Comparison of ENCODE assay signal across 23 mouse cellular contexts in genomic region chrX:71475084-71475483, GRCm38 (mm10). TPM values are rescaled to one million over a fixed set of nuclear protein-coding genes. Genes with fewer than 3 reads are reported as not detected.
DNase-seq lines count a peak whose midpoint lies in the region; ATAC-seq lines count a peak whose summit lies in the region.
"Had no signal": no experiment of that assay in that cellular context is flagged by ENCODE, and none has a peak within 500 bp of the region (broad histone marks: within the 10 kb centered on the region; RNA-seq: fewer than 3 reads in every experiment).

No protein-coding gene starts in this region.

- DNase-seq in 3T3-L1 (ENCODE audit: low read depth, low spot score), result peak; percentile 34
- DNase-seq in CD4-positive, CD25-positive, alpha-beta regulatory T cell, adult 2 months (ENCODE audit: low read depth, low spot score), result peak; percentile 23
- peak; percentile 45 for DNase-seq in induced T-regulatory cell, adult 2 months (ENCODE audit: low read depth)
- no peak for DNase-seq in heart, adult 18-20 months
- DNase-seq in left cerebral cortex, postnatal 25 days (ENCODE audit: low spot score in 2 of 2), result no peak
- no peak for DNase-seq in left cerebral cortex, adult 18-20 months (ENCODE audit: low spot score in 2 of 2)
- DNase-seq: adrenal gland, adult 8-10 months; adrenal gland, postnatal 36 days; B cell, adult 2 months; cerebellum, adult 11 months; cerebellum, adult 8-10 months; cerebellum, postnatal 14 days; embryo, embryonic 11 days; heart, adult 2 months; heart, postnatal 14 days had no signal

- H3K4me1 ChIP-seq in liver, embryonic 15.5 days (replicated peaks), result peaks cover 31% of the 10 kb centered on the region
- H3K4me1 ChIP-seq: heart, embryonic 15.5 days; hindbrain, embryonic 13.5 days had no signal

- peak overlapping the region; percentile 55 for H3K4me2 ChIP-seq in liver, embryonic 15.5 days
- H3K4me2 ChIP-seq: embryonic facial prominence, embryonic 15.5 days; heart, embryonic 11.5 days; heart, embryonic 15.5 days; hindbrain, embryonic 13.5 days had no signal

- no peaks in the 10 kb centered on the region for H3K9me3 ChIP-seq in liver, embryonic 15.5 days (replicated peaks)
- H3K9me3 ChIP-seq: embryonic facial prominence, embryonic 15.5 days; forebrain, embryonic 10.5 days; heart, embryonic 15.5 days; hindbrain, embryonic 13.5 days had no signal

- H3K4me3 ChIP-seq in liver, embryonic 15.5 days (replicated peaks), result no peak overlapping the region
- H3K4me3 ChIP-seq: embryonic facial prominence, embryonic 15.5 days; forebrain, embryonic 10.5 days; heart, adult 2 months; heart, embryonic 15.5 days; hindbrain, embryonic 13.5 days had no signal

- H3K36me3 ChIP-seq in liver, embryonic 15.5 days (replicated peaks), result no peaks in the 10 kb centered on the region; the same call in 1 of the 2 replicates
- H3K36me3 ChIP-seq: embryonic facial prominence, embryonic 15.5 days; forebrain, embryonic 10.5 days; heart, embryonic 15.5 days; hindbrain, embryonic 13.5 days had no signal

- 43% methylated on average over 3 of the region's 3 CpGs for WGBS in liver, embryonic 15.5 days (ENCODE audit: insufficient replicate concordance)

- no peak overlapping the region for H3K9ac ChIP-seq in liver, embryonic 15.5 days
- H3K9ac ChIP-seq: embryonic facial prominence, embryonic 15.5 days; heart, embryonic 15.5 days; hindbrain, embryonic 13.5 days had no signal

- intact Hi-C loops in left cerebral cortex, postnatal 25 days (cut with DNase I), result no loop called here

- no peaks in the 10 kb centered on the region for H3K27me3 ChIP-seq in liver, embryonic 15.5 days
- H3K27me3 ChIP-seq: CH12.LX; embryonic facial prominence, embryonic 15.5 days; heart, embryonic 15.5 days; hindbrain, embryonic 13.5 days had no signal

- peak overlapping the region; percentile 80 for H3K27ac ChIP-seq in liver, embryonic 15.5 days (replicated peaks)
- H3K27ac ChIP-seq: forebrain, embryonic 10.5 days; heart, adult 2 months; heart, embryonic 15.5 days had no signal

- ATAC-seq in liver, embryonic 15.5 days (ENCODE audit: insufficient read depth), result no peak
- ATAC-seq: forebrain, embryonic 14.5 days had no signal

RNA-seq across cellular contexts. Expression of gene Cd99l2, which starts 17.6 kb away (rescaled TPM):
- polyA plus RNA-seq in liver, embryonic 15.5 days (2015; fragmentation: Nextera tagmentation; extraction: Ambion mirVana), result 10.8 and 11.6 TPM in 2 replicates
- 10 to 100 TPM; 62.7 to 69.8 TPM for total RNA-seq in heart, adult 18-20 months (2021)
- total RNA-seq in left cerebral cortex, postnatal 25 days (2021), result 10 to 100 TPM; 65.1 to 66.2 TPM
- 10 to 100 TPM; 68.4 to 72.6 TPM for total RNA-seq in left cerebral cortex, adult 18-20 months (2021)

Comparison
In these comparisons a context has a peak if more than half of its experiments do, and no peak if none do; other contexts are left out.
1. DNase-seq: peak in 3T3-L1 (single experiment), CD4-positive, CD25-positive, alpha-beta regulatory T cell, adult 2 months (single experiment) and induced T-regulatory cell, adult 2 months (single experiment); none in heart, adult 18-20 months (0 of 2), left cerebral cortex, postnatal 25 days (0 of 2) and left cerebral cortex, adult 18-20 months (0 of 2).